Mouse (Mus musculus): ENCODE data around the gene Myocd.

Myocd gene

GRCm38 (mm10) chr11:65269851-65270473 is at the start of gene Myocd:
Gene Myocd (minus strand): TSS chr11:65269989.
- no peak for DNase-seq (ENCODE audit: low read depth, low spot score)

- no peak for DNase-seq (ENCODE audit: low read depth, low spot score)
Measured at GRCm38 (mm10) chr11:65303824-65304223, 34.0 kb upstream of the Myocd start.

DNA sequence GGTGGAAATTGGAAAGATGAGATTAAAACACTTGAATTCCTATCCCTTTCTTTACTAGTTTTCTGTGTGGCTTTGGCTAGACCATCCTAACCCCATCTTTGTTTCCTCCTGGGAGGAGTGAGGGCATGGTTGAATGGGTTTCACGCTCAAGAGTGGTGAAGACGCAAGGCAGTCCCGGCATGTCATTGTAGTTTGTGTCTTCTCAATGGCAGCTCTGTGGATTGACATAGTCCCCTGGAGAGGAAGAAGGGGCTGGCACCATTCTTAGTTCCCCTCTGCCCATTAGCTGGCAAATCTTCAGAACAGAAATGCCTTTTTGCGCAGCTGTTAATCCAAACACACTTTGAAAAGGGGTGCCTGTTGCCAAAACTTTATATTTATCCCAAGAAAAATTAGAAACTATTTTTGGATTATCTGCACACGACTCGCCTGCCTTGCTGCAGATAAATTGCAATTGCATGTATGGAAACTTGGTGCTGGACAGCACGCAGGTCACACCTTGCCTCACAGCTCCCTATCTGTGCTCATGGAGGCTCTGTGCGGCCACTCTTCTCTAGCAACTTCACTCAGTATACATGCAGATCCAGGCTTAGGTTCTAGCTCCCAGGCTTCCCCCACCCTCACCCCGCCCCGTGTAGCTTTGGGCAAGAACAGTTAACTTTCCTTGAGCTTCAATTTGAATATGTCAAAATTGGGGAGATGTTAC is 24.5 kb upstream of the Myocd start:
- DNase-seq (ENCODE audit: low read depth, low spot score), result no peak

DNA sequence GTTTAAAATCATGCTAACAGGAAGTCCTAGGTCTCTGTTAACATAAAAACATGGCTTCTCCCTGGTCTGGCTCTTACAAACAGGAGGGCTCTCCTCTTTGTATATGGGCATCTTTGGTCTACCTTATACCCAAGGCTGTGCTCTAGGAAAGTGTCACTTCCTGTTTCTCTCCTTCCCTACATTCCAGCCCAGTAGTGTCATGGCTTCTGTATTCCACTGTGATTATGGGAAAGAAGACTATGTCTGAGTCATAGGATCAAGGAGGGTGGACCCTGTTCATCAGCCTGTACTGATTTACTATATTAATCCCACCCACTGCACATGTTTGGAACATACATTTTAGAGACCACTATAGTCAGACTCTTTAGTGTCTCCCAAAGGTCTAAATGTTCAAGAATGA is 23.2 kb upstream of the Myocd start:
- no peak for DNase-seq (ENCODE audit: low read depth, low spot score)

GRCm38 (mm10) chr11:65287706-65288105 is 17.9 kb upstream of the Myocd start:
- no peak for DNase-seq (ENCODE audit: low read depth, low spot score)

GRCm38 (mm10) chr11:65286211-65286610 is 16.4 kb upstream of the Myocd start:
- no peak for DNase-seq (ENCODE audit: low read depth, low spot score)

DNA sequence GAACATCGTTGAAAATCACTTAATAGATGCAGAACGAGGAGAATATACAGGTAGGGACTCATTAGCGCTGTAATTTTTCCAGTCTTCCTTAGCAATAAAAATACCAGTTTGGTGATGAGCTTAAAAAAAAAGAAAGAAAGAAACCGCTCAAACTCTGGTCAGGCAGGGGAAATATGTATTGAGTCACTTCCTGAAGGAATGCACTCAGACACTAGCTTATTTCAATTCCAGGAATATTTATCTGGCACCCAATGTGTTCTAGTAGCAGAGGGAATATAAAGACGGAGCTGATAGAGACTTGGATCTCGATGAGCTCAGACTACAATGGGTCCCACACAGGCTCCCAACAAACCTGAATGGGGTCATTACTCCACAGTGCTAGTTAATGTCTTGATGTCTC is 5.7 kb upstream of the Myocd start:
- no peak for DNase-seq (ENCODE audit: low read depth, low spot score)

DNA sequence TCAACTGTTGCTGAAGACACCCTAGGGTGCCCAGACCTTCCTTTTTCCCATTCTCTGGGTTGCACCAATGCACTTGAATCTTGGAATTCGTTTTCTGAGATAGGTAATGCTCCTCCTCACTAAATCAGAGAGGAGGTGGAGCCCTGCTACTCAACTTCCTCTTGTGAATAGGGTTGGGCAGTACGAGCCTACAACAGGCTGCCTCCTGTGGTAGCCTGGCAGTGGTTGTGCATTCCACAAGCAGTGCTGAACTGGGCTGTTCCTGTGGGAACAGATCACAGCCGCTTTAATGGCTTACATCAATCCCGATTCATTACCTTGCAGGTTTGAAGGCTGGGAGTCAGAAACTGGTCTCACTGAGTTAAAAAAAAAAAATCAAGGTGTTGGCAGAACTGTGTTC is 1.2 kb upstream of the Myocd start:
- no peak for DNase-seq (ENCODE audit: low read depth, low spot score)

DNA sequence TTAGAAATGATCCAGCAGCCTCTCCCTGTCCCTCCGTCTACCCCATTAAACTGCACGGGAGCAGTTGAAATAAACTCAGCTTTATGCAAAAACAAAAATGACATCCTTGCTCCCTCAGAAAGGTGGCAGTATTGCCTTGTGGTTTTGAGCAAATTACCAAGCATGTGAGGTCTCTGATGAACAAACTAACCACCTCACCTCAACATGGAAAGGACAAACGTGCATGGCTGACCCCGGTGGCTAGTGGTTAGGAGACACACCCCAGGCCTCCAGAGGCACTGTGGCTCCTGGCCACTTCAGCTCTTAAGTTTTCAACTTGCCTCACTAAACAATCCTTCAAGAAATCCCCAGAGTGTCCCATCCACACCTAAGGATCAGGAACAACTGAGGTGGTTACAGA is 1.5 kb downstream of the Myocd start:
- DNase-seq (ENCODE audit: low read depth, low spot score), result no peak

DNA sequence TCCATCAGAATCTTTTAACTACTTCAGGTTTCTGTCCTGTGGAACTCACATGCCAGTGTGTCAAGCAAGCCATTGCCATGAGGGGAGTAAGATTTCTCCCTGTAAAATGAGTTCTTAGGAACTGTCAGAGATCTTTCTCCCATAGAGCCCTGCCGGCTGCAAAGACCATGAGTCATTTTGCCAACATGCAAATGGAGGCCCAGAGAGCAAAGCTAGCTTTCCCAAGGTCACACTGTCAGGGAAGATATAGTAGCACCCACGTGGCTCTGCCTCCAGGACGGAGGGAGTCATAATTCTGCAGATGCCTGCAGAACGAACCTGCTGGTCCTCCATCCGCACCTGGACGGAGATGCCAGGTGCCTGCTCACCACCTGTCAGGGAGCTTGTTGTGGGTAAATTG is 6.3 kb downstream of the Myocd start:
- DNase-seq (ENCODE audit: low read depth, low spot score), result no peak

DNA sequence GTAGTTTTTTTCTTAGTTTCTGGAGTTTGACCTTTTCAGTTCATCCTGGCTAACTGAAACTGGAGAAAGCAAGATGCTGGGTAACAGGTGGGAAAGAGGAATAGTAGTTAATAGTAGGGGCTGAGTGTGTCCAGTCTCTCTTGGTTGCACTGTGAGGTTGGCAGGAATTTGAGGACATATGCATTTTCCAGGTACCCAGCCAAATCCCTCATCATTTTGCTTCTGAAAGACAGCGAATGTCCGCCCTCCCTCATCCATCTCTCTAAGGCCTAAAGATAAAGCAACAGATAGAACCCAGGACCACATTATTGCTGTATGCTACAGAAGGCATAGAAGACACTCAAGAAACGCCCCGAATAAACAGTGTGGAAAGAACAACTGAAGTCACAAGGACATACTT is 10.8 kb downstream of the Myocd start:
- no peak for DNase-seq (ENCODE audit: low read depth, low spot score)

GRCm38 (mm10) chr11:65256143-65256542 is 13.6 kb downstream of the Myocd start:
- no peak for DNase-seq (ENCODE audit: low read depth, low spot score)

DNA sequence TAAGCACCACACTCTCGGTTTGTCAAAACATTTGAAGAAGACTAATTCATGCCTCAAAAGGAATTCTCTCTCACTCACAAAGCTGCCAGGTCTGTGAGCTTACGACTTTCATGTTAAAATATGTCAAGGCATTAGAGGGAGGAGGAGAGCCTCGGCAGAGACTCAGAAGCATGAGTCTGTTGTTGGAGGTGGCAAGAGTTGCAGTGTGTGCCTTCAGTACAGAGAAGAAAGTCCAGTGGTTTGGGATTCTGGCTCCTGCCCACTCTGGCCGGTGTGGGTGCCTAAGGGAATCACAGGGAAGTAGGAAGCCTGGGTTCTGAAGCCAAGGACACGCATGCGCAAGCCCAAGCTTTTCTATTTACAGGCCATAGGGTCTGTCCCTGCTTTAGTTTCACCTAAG is 14.2 kb downstream of the Myocd start:
- DNase-seq (ENCODE audit: low read depth, low spot score), result no peak

GRCm38 (mm10) chr11:65250366-65250765 is 19.4 kb downstream of the Myocd start:
- DNase-seq (ENCODE audit: low read depth, low spot score), result no peak

DNA sequence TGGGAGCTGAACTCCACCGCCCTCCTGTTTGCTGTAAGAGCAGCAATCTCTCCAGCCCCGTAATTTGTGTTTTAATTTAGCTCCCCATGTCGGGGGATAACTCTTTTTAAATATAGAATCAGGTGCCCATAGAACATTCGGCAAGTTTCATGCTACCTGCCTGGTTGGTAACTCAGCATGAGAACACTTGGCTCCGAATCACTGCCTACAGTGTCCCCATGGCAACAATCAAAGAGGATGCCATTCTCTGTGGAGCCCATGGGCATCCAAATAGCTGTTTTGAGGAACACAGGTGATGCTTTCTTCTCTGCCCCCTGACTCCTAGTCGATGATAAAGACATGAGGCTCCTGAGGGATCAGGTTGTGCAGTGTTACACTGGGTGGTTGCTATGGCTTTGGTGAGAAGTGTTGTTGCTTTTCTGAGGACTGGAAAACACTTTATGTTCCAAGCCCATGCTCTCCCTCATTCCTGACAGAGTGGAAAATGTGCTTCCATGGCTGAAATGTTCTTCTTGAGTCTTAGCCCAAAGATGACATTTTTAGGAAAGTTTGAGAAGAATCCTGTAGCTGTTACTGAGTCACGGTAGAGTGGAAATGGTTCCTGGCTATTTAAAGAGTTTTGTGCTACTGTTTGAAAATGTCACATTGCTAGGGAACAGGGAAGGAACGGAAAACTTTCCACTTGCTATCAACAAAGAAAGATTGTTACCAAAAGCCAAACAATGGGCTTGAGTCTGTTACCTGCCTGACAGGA is 23.3 kb downstream of the Myocd start:
- no peak for DNase-seq (ENCODE audit: low read depth, low spot score)

- DNase-seq (ENCODE audit: low read depth, low spot score), result no peak
Measured at GRCm38 (mm10) chr11:65243593-65243992, 26.2 kb downstream of the Myocd start.

DNA sequence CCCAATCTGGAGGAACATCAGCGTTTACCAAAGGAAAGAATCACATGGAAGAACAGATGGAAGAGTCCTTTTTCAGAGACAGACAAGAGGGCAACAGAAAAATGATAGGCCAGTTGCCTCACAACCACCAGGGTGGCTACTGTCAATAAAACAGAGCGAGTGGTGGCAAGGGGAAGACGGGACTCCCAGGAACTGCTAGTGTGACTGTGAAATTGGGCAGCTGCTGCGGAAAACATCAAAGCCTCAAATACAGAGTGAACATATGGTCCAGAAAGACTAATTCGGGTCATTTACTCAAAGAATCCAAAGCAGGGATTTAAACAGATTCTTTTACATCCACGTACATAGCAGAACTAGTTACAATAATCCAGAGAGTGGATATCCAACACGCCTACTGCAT is 29.3 kb downstream of the Myocd start:
- no peak for DNase-seq (ENCODE audit: low read depth, low spot score)

- no peak for DNase-seq (ENCODE audit: low read depth, low spot score)
Measured at GRCm38 (mm10) chr11:65237896-65238295, 31.9 kb downstream of the Myocd start.

- DNase-seq (ENCODE audit: low read depth, low spot score), result no peak
Measured at GRCm38 (mm10) chr11:65236907-65237306, 32.9 kb downstream of the Myocd start.

- DNase-seq (ENCODE audit: low read depth, low spot score), result no peak
Measured at GRCm38 (mm10) chr11:65235374-65235773, 34.4 kb downstream of the Myocd start.

DNA sequence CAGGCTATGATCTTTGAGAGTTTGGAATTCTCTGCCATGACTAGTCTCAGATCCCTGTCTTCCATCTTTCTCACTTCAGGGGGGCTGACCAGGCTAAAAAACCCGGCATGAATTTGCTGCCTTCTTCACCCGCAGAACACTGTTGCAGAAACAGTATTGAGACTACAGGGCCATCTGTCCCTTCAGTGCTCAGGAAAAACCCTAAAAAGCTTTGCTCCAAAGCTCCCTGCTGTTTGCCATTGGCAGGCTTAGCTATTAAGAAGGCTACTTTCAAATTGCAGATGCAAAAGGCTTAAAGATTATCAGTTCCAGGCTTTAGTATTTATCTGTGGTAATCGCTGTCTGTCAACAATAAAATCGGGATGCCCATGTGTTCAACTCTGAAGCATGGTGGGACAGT is 38.0 kb downstream of the Myocd start:
- DNase-seq (ENCODE audit: low read depth, low spot score), result no peak

DNA sequence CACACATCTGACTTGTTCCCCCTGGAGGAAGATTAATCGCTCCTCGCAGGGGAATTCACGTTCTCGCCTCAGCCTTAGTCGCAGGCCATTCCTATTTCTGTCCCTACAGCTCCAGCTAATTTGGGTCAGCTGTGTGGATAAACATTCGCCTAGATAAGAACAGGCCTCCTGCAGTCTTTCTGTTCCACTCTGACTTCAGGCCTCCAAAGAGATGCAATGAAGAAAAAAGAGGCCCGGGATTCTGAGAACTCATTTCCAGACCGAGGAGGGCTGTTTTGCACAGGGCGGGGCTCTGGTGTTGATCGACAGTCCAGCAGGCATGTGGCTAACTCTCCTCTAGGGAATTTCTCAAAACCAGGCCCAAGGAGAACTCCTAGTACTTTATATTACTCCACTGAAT is 43.0 kb downstream of the Myocd start:
- DNase-seq (ENCODE audit: low read depth, low spot score), result no peak
